Mouse (Mus musculus): Measurements from ENCODE around the gene Col1a2.
A peak's percentile ranks its signal among the peaks of the same experiment; 100 is the strongest.

Col1a2 gene

DNA sequence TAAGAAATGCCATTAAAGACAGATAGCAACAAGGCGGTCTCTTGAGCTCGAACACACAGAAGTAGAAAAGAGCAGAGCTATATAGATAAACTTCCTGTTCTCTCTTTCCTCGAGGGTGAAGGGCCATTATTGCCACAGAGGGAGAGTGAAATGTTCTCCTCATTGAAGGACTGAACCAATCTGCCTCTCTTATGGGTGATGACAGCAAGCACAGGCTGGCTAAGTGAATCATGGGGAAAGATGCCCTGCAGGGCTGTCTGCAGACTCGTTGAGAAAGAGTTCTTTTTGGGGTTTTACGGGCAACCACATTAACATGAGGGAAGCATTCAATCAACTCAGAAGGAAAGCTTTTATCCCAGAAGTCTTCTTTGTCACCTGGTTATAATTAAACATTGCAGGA, 75.0 kb downstream of the Col1a2 start:
- DNase-seq (ENCODE audit: inconsistent age in 2 of 2, low spot score in 1 of 2) = no peak

DNA sequence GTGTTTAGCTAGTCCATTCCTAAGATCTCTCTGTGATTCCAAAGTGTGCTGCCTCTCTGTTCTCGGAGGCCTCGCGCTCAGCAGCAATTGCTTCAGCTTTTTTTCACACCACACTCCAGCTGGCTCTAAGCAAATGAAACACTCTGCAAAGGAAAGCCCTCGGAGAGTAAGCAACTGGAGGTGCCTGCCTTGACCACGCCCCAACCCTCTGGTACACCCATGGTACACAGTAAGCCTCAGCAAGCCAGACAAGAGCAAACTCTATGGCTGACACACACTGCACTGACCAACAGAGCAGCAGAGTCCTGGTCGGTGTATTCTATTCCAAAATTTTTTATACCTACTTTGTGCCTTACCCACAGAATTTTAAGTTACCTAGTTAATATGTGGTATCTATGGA, 78.9 kb downstream of the Col1a2 start:
- no peak for DNase-seq (ENCODE audit: inconsistent age in 2 of 2, low spot score in 1 of 2)

DNA sequence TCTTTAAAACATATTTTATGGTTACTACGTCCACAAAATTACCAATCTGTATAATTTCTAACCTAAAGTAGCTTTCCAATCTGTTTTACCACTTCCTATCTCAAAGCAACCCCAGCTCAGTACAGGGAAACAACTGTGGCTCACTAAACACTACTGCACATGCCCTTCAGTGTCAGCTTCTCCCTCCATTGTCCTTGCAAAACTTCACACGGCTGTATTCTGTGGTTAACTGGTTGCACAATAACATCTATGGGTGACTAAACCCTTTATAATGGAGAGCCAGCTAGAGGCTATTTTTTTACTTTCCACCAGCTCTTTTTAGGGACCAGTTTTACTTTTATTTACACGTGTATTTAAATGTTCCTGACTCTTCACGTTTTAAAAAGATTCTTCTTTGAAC, 83.3 kb downstream of the Col1a2 start:
- peak in 1 of 2 experiments; percentile 78 for DNase-seq (ENCODE audit: inconsistent age in 2 of 2, low spot score in 1 of 2)

DNA sequence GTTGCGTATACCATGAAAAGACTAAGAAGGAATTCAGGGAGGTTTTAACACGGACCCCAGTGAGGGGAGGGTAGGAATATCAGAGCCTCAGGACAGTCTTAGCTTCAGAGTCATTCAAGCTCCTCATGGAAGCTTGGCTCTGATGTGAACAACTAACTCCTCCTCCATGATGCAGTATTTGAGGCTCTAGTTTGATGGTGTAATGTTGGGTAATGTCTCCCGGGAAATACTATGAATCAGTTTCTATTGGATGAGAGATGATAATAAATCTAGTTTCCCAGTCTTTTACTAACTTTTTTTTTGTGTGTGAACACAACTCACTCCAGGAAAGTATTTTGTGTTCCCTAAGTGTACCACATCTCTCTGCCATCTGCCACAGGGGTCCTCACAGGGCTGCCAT, 84.1 kb downstream of the Col1a2 start:
- DNase-seq (ENCODE audit: inconsistent age in 2 of 2, low spot score in 1 of 2) = peak in 1 of 2 experiments; percentile 36

DNA sequence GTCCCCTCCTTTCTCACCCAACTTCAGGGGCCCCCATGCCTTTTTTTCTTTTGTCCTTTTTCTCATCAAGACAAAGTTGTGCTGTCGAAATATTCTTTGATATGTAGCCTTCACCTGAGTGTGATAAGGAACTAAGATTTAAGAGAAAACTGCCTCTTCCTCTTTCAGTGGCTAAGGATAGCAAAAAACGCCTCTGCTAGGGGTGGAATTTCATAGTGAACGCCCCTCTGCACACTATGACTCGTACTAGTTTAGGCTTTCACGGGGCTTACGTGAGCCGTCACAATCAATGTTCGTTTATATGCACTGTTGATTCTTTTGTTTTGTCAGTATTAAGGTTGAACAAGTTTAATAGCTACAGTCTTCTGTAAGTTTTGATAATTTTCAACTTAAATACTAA, 85.5 kb downstream of the Col1a2 start:
- DNase-seq (ENCODE audit: inconsistent age in 2 of 2, low spot score in 1 of 2) = no peak

Measured in adrenal gland, adult (tissue).